Mouse (Mus musculus): ENCODE results near the gene Prnp. TPM values are rescaled to one million over a fixed set of nuclear protein-coding genes. Genes with fewer than 3 reads are reported as not detected.

The Prnp gene
- polyA plus RNA-seq, 1 experiment from 2014 or later = 50.3 TPM

GRCm38 (mm10) chr2:131948916-131949639 lies 39.4 kb downstream of the Prnp start:
- ATAC-seq (ENCODE audit: low read depth) = peak; percentile 53; the same call in 1 of the 2 replicates
- DNase-seq (ENCODE audit: low spot score) = peak; percentile 26
- no peaks in the 10 kb centered on the region for H3K4me1 ChIP-seq (ENCODE audit: control insufficient read depth, insufficient read depth, low read length)
- peaks cover 28% of the 10 kb centered on the region for H3K27me3 ChIP-seq (replicated peaks; ENCODE audit: control insufficient read depth, insufficient read depth, low read length)
- no peak overlapping the region for H3K4me2 ChIP-seq (ENCODE audit: low read depth, low read length)
- H3K9me3 ChIP-seq (ENCODE audit: control insufficient read depth, low read length) = no peaks in the 10 kb centered on the region
- 65% methylated on average over 11 of the region's 11 CpGs for WGBS
- no peaks in the 10 kb centered on the region for H3K36me3 ChIP-seq (ENCODE audit: control insufficient read depth, insufficient read depth, low read length)
- no peak overlapping the region for H3K27ac ChIP-seq (replicated peaks; ENCODE audit: low read depth, low read length)
- no peak overlapping the region for H3K9ac ChIP-seq (ENCODE audit: low read depth, low read length)
- H3K4me3 ChIP-seq (ENCODE audit: low read depth, low read length) = no peak overlapping the region

GRCm38 (mm10) chr2:131949767-131950597 lies 40.3 kb downstream of the Prnp start:
- Histone ChIP-seq H3K36me3 (ENCODE audit: control insufficient read depth, insufficient read depth, low read length) (no peaks in the 10 kb centered on the region), H3K9ac (ENCODE audit: low read depth, low read length) (no peak overlapping the region), H3K4me2 (ENCODE audit: low read depth, low read length) (no peak overlapping the region), H3K4me3 (ENCODE audit: low read depth, low read length) (no peak overlapping the region), H3K27me3 (replicated peaks; ENCODE audit: control insufficient read depth, insufficient read depth, low read length) (peaks cover 31% of the 10 kb centered on the region), H3K4me1 (ENCODE audit: control insufficient read depth, insufficient read depth, low read length) (no peaks in the 10 kb centered on the region), H3K27ac (replicated peaks; ENCODE audit: low read depth, low read length) (no peak overlapping the region), H3K9me3 (ENCODE audit: control insufficient read depth, low read length) (no peaks in the 10 kb centered on the region)
- WGBS = 40% methylated on average over 9 of the region's 9 CpGs
- ATAC-seq (ENCODE audit: low read depth) (no peak), DNase-seq (ENCODE audit: low spot score) (peak; percentile 70)

- no peaks in the 10 kb centered on the region for H3K4me1 ChIP-seq (ENCODE audit: control insufficient read depth, insufficient read depth, low read length)
- no peaks in the 10 kb centered on the region for H3K9me3 ChIP-seq (ENCODE audit: control insufficient read depth, low read length)
- ATAC-seq (ENCODE audit: low read depth) (no peak), DNase-seq (ENCODE audit: low spot score) (peak; percentile 20)
- WGBS = 6% methylated on average over 11 of the region's 11 CpGs
- no peak within 1 kb of the TSS for H3K9ac ChIP-seq (ENCODE audit: low read depth, low read length)
- H3K36me3 ChIP-seq (ENCODE audit: control insufficient read depth, insufficient read depth, low read length) = no peaks in the 10 kb centered on the region
- H3K4me3 ChIP-seq (ENCODE audit: low read depth, low read length) = no peak within 1 kb of the TSS
- H3K27ac ChIP-seq (replicated peaks; ENCODE audit: low read depth, low read length) = no peak within 1 kb of the TSS
- no peak within 1 kb of the TSS for H3K4me2 ChIP-seq (ENCODE audit: low read depth, low read length)
- peaks cover 31% of the 10 kb centered on the region for H3K27me3 ChIP-seq (replicated peaks; ENCODE audit: control insufficient read depth, insufficient read depth, low read length)
Measured at GRCm38 (mm10) chr2:131950598-131951095, 40.9 kb downstream of the Prnp start, which contains the start of gene Prnd. Gene Prnd (plus strand): TSS chr2:131950861.

- H3K27me3 ChIP-seq (replicated peaks; ENCODE audit: control insufficient read depth, insufficient read depth, low read length) = peaks cover 31% of the 10 kb centered on the region
- no peak overlapping the region for H3K4me2 ChIP-seq (ENCODE audit: low read depth, low read length)
- no peak overlapping the region for H3K27ac ChIP-seq (replicated peaks; ENCODE audit: low read depth, low read length)
- DNase-seq (ENCODE audit: low spot score) = no peak
- no peak overlapping the region for H3K9ac ChIP-seq (ENCODE audit: low read depth, low read length)
- H3K4me1 ChIP-seq (ENCODE audit: control insufficient read depth, insufficient read depth, low read length) = no peaks in the 10 kb centered on the region
- H3K4me3 ChIP-seq (ENCODE audit: low read depth, low read length) = no peak overlapping the region
- H3K36me3 ChIP-seq (ENCODE audit: control insufficient read depth, insufficient read depth, low read length) = no peaks in the 10 kb centered on the region
- no peaks in the 10 kb centered on the region for H3K9me3 ChIP-seq (ENCODE audit: control insufficient read depth, low read length)
- WGBS = 64% methylated on average over 2 of the region's 2 CpGs
- ATAC-seq (ENCODE audit: low read depth) = no peak
Measured at GRCm38 (mm10) chr2:131952456-131952855, 42.7 kb downstream of the Prnp start.

- no peaks in the 10 kb centered on the region for H3K36me3 ChIP-seq (ENCODE audit: control insufficient read depth, insufficient read depth, low read length)
- peaks cover 31% of the 10 kb centered on the region for H3K27me3 ChIP-seq (replicated peaks; ENCODE audit: control insufficient read depth, insufficient read depth, low read length)
- peak overlapping the region; percentile 1; the same call in 1 of the 2 replicates for H3K4me3 ChIP-seq (ENCODE audit: low read depth, low read length)
- ATAC-seq (ENCODE audit: low read depth) = no peak
- peak overlapping the region; percentile 40 for H3K4me2 ChIP-seq (ENCODE audit: low read depth, low read length)
- no peak for DNase-seq (ENCODE audit: low spot score)
- H3K9ac ChIP-seq (ENCODE audit: low read depth, low read length) = no peak overlapping the region
- H3K27ac ChIP-seq (replicated peaks; ENCODE audit: low read depth, low read length) = no peak overlapping the region
- no peaks in the 10 kb centered on the region for H3K4me1 ChIP-seq (ENCODE audit: control insufficient read depth, insufficient read depth, low read length)
- no peaks in the 10 kb centered on the region for H3K9me3 ChIP-seq (ENCODE audit: control insufficient read depth, low read length)
- WGBS = 14% methylated on average over 27 of the region's 29 CpGs
Measured at GRCm38 (mm10) chr2:131952961-131953538, 43.3 kb downstream of the Prnp start.

GRCm38 (mm10) chr2:131953711-131954110 lies 44.0 kb downstream of the Prnp start:
- Histone ChIP-seq H3K4me1 (ENCODE audit: control insufficient read depth, insufficient read depth, low read length) (no peaks in the 10 kb centered on the region), H3K4me3 (ENCODE audit: low read depth, low read length) (no peak overlapping the region), H3K9ac (ENCODE audit: low read depth, low read length) (no peak overlapping the region), H3K9me3 (ENCODE audit: control insufficient read depth, low read length) (no peaks in the 10 kb centered on the region), H3K27me3 (replicated peaks; ENCODE audit: control insufficient read depth, insufficient read depth, low read length) (peaks cover 31% of the 10 kb centered on the region), H3K4me2 (ENCODE audit: low read depth, low read length) (no peak overlapping the region), H3K36me3 (ENCODE audit: control insufficient read depth, insufficient read depth, low read length) (no peaks in the 10 kb centered on the region), H3K27ac (replicated peaks; ENCODE audit: low read depth, low read length) (no peak overlapping the region)
- DNase-seq (ENCODE audit: low spot score) (no peak), ATAC-seq (ENCODE audit: low read depth) (no peak)
- 87% methylated on average over 4 of the region's 4 CpGs for WGBS

GRCm38 (mm10) chr2:131954835-131955234 lies 45.1 kb downstream of the Prnp start:
- Histone ChIP-seq H3K27me3 (replicated peaks; ENCODE audit: control insufficient read depth, insufficient read depth, low read length) (peaks cover 31% of the 10 kb centered on the region), H3K4me3 (ENCODE audit: low read depth, low read length) (peak overlapping the region; percentile 30), H3K36me3 (ENCODE audit: control insufficient read depth, insufficient read depth, low read length) (no peaks in the 10 kb centered on the region), H3K9me3 (ENCODE audit: control insufficient read depth, low read length) (no peaks in the 10 kb centered on the region), H3K4me1 (ENCODE audit: control insufficient read depth, insufficient read depth, low read length) (no peaks in the 10 kb centered on the region), H3K27ac (replicated peaks; ENCODE audit: low read depth, low read length) (no peak overlapping the region), H3K9ac (ENCODE audit: low read depth, low read length) (no peak overlapping the region), H3K4me2 (ENCODE audit: low read depth, low read length) (peak overlapping the region; percentile 55)
- ATAC-seq (ENCODE audit: low read depth) = peak; percentile 17; the same call in 1 of the 2 replicates
- 58% methylated on average over 9 of the region's 9 CpGs for WGBS
- no peak for DNase-seq (ENCODE audit: low spot score)

- ATAC-seq (ENCODE audit: low read depth) (peak; percentile 67), DNase-seq (ENCODE audit: low spot score) (peak; percentile 70)
- 5% methylated on average over 17 of the region's 17 CpGs for WGBS
- H3K4me2 ChIP-seq (ENCODE audit: low read depth, low read length) = peak overlapping the region; percentile 55
- no peaks in the 10 kb centered on the region for H3K9me3 ChIP-seq (ENCODE audit: control insufficient read depth, low read length)
- peak overlapping the region; percentile 30 for H3K4me3 ChIP-seq (ENCODE audit: low read depth, low read length)
- peaks cover 31% of the 10 kb centered on the region for H3K27me3 ChIP-seq (replicated peaks; ENCODE audit: control insufficient read depth, insufficient read depth, low read length)
- H3K27ac ChIP-seq (replicated peaks; ENCODE audit: low read depth, low read length) = no peak overlapping the region
- no peaks in the 10 kb centered on the region for H3K36me3 ChIP-seq (ENCODE audit: control insufficient read depth, insufficient read depth, low read length)
- H3K9ac ChIP-seq (ENCODE audit: low read depth, low read length) = no peak overlapping the region
- H3K4me1 ChIP-seq (ENCODE audit: control insufficient read depth, insufficient read depth, low read length) = no peaks in the 10 kb centered on the region
Measured at GRCm38 (mm10) chr2:131955264-131955663, 45.5 kb downstream of the Prnp start.
